In genomic region chr6:87671353-87671752, GRCm38 (mm10) we compare ENCODE assay signal across 9 mouse cellular contexts. TPM values are rescaled to one million over a fixed set of nuclear protein-coding genes. Genes with fewer than 3 reads are reported as not detected.
DNase-seq lines count a peak whose midpoint lies in the region; ATAC-seq and TF ChIP-seq lines count a peak whose summit lies in the region.
"Had no signal": no experiment of that assay in that cellular context is flagged by ENCODE, and none has a peak within 500 bp of the region (broad histone marks: within the 10 kb centered on the region; RNA-seq: fewer than 3 reads in every experiment).

No protein-coding gene starts in this region.

- H3K36me3 ChIP-seq in heart, embryonic 16.5 days (ENCODE audit: control insufficient read depth, insufficient read depth): no peaks in the 10 kb centered on the region
- peaks cover 13% of the 10 kb centered on the region for H3K36me3 ChIP-seq in G1E (replicated peaks)
- H3K36me3 ChIP-seq in forebrain, embryonic 16.5 days (ENCODE audit: control insufficient read depth, insufficient read depth): no peaks in the 10 kb centered on the region
- H3K36me3 ChIP-seq in liver, postnatal 0 days (replicated peaks; ENCODE audit: insufficient read depth, low read length): no peaks in the 10 kb centered on the region

- peak overlapping the region; percentile 83 for H3K4me3 ChIP-seq in heart, embryonic 16.5 days (ENCODE audit: low read length)
- H3K4me3 ChIP-seq in G1E (ENCODE audit: low read depth, low read length): peak overlapping the region; percentile 89
- peak overlapping the region; percentile 55 for H3K4me3 ChIP-seq in forebrain, embryonic 16.5 days (replicated peaks; ENCODE audit: low read length)
- peak overlapping the region; percentile 76 for H3K4me3 ChIP-seq in liver, postnatal 0 days (ENCODE audit: low read depth, low read length)

- TF ChIP-seq CTCF in G1E (IDR thresholded peaks at IDR 0.05; ENCODE audit: low read depth, low read length): no peak
- no peak for TF ChIP-seq CTCF in liver, postnatal 0 days (IDR thresholded peaks at IDR 0.05; ENCODE audit: low read depth)

- no peaks in the 10 kb centered on the region for H3K9me3 ChIP-seq in heart, embryonic 16.5 days (replicated peaks; ENCODE audit: control insufficient read depth, low read length)
- H3K9me3 ChIP-seq in G1E (replicated peaks): no peaks in the 10 kb centered on the region
- no peaks in the 10 kb centered on the region for H3K9me3 ChIP-seq in forebrain, embryonic 16.5 days (ENCODE audit: control insufficient read depth, low read length)
- no peaks in the 10 kb centered on the region for H3K9me3 ChIP-seq in liver, postnatal 0 days (ENCODE audit: low read length)

- no peak for DNase-seq in heart, adult 8-10 months (ENCODE audit: low spot score)
- no peak for DNase-seq in G1E (ENCODE audit: low spot score)
- no peak for DNase-seq in liver, postnatal 0 days
- no peak for DNase-seq in right cerebral cortex, postnatal 14 days
- DNase-seq in spleen, adult 12 weeks (ENCODE audit: low spot score): no peak
- no peak for DNase-seq in kidney, adult 8-10 months

- peaks cover 14% of the 10 kb centered on the region for H3K4me1 ChIP-seq in heart, embryonic 16.5 days (ENCODE audit: control insufficient read depth, insufficient read depth, low read length)
- H3K4me1 ChIP-seq in G1E (ENCODE audit: insufficient read depth, low read depth, low read length): peaks cover 52% of the 10 kb centered on the region
- H3K4me1 ChIP-seq in forebrain, embryonic 16.5 days (replicated peaks; ENCODE audit: control insufficient read depth, insufficient read depth, low read length): peaks cover 21% of the 10 kb centered on the region
- peaks cover 13% of the 10 kb centered on the region for H3K4me1 ChIP-seq in liver, postnatal 0 days (ENCODE audit: insufficient read depth)

- H3K9ac ChIP-seq in heart, embryonic 16.5 days (ENCODE audit: low read length): peak overlapping the region; percentile 80
- peak overlapping the region; percentile 63 for H3K9ac ChIP-seq in forebrain, embryonic 16.5 days (replicated peaks; ENCODE audit: low read depth, low read length)
- peak overlapping the region; percentile 70 for H3K9ac ChIP-seq in liver, postnatal 0 days (replicated peaks)

- ATAC-seq in heart, embryonic 16.5 days (replicated peaks; ENCODE audit: extremely low read depth, insufficient read depth, low FRiP score): no peak
- ATAC-seq in G1E (ENCODE audit: extremely low read depth, insufficient number of reproducible peaks, low FRiP score, poor library complexity, severe bottlenecking): no peak
- no peak for ATAC-seq in forebrain, embryonic 16.5 days
- no peak for ATAC-seq in liver, postnatal 0 days

- TF ChIP-seq EP300 in liver, postnatal 0 days (IDR thresholded peaks at IDR 0.05; ENCODE audit: low read depth): no peak

- H3K27me3 ChIP-seq in heart, embryonic 16.5 days (ENCODE audit: control insufficient read depth, insufficient read depth, low read length): no peaks in the 10 kb centered on the region
- H3K27me3 ChIP-seq in G1E (ENCODE audit: insufficient read depth, low read length): no peaks in the 10 kb centered on the region
- H3K27me3 ChIP-seq in forebrain, embryonic 16.5 days (replicated peaks; ENCODE audit: control insufficient read depth, insufficient read depth, low read length): no peaks in the 10 kb centered on the region
- H3K27me3 ChIP-seq in liver, postnatal 0 days (ENCODE audit: insufficient read depth, low read length): no peaks in the 10 kb centered on the region
- H3K27me3 ChIP-seq: Patski had no signal

- H3K27ac ChIP-seq in heart, embryonic 16.5 days (ENCODE audit: low read length): peak overlapping the region; percentile 49
- no peak overlapping the region; the same call in 1 of the 2 replicates for H3K27ac ChIP-seq in forebrain, embryonic 16.5 days (ENCODE audit: low read length)
- H3K27ac ChIP-seq in liver, postnatal 0 days (ENCODE audit: low read depth): peak overlapping the region; percentile 81

- 7% methylated on average over 8 of the region's 8 CpGs for WGBS in heart, embryonic 16.5 days
- WGBS in forebrain, embryonic 16.5 days: 14% methylated on average over 8 of the region's 8 CpGs
- WGBS in liver, postnatal 0 days (ENCODE audit: insufficient replicate concordance): 4% methylated on average over 8 of the region's 8 CpGs

- H3K4me2 ChIP-seq in heart, embryonic 16.5 days (ENCODE audit: low read depth, low read length): peak overlapping the region; percentile 94
- peak overlapping the region; percentile 90 for H3K4me2 ChIP-seq in forebrain, embryonic 16.5 days (ENCODE audit: low read length)
- H3K4me2 ChIP-seq in liver, postnatal 0 days (ENCODE audit: low read depth, low read length): peak overlapping the region; percentile 88

RNA-seq across cellular contexts. Expression of gene Aplf, which starts 0.6 kb away (rescaled TPM):
- 7.2 and 7.9 TPM in 2 replicates for polyA plus RNA-seq in heart, embryonic 16.5 days (2015; fragmentation: Nextera tagmentation; extraction: Ambion mirVana)
- total RNA-seq in heart, adult 8-10 months (2022): 1 to 10 TPM; 2.2 to 3.0 (median 2.7) TPM
- total RNA-seq in G1E (2014; fragmentation: Nextera tagmentation) (81.4 and 111 TPM in 2 replicates), G1E (2017) (79.6 and 81.7 TPM in 2 replicates)
- polyA plus RNA-seq in G1E (2012): 18.7 and 23.0 TPM in 2 replicates
- 13.6 and 15.3 TPM in 2 replicates for polyA plus RNA-seq in forebrain, embryonic 16.5 days (2015; fragmentation: Nextera tagmentation; extraction: Ambion mirVana)
- 5.5 and 7.1 TPM in 2 replicates for polyA plus RNA-seq in liver, postnatal 0 days (2015; fragmentation: Nextera tagmentation; extraction: Ambion mirVana)

RNA-seq across cellular contexts. Expression of gene Efcc1, which starts 59.3 kb away (rescaled TPM):
- 0.80 and 1.2 TPM in 2 replicates for polyA plus RNA-seq in heart, embryonic 16.5 days (2015; fragmentation: Nextera tagmentation; extraction: Ambion mirVana)
- total RNA-seq in heart, adult 8-10 months (2022): 1 to 10 TPM in 3 of 4 experiments, under 1 TPM in 1; 0.53 to 1.2 (median 1.1) TPM
- total RNA-seq in G1E (2014; fragmentation: Nextera tagmentation) (2.3 TPM in 1 of 2 replicates, not detected in the other), G1E (2017) (0.11 and 0.58 TPM in 2 replicates)
- not detected in 2 replicates for polyA plus RNA-seq in G1E (2012)
- polyA plus RNA-seq in forebrain, embryonic 16.5 days (2015; fragmentation: Nextera tagmentation; extraction: Ambion mirVana): 1.8 and 2.3 TPM in 2 replicates
- 0.39 and 0.42 TPM in 2 replicates for polyA plus RNA-seq in liver, postnatal 0 days (2015; fragmentation: Nextera tagmentation; extraction: Ambion mirVana)
